11 mouse cellular contexts compared by ENCODE assay signal in the genomic region with DNA sequence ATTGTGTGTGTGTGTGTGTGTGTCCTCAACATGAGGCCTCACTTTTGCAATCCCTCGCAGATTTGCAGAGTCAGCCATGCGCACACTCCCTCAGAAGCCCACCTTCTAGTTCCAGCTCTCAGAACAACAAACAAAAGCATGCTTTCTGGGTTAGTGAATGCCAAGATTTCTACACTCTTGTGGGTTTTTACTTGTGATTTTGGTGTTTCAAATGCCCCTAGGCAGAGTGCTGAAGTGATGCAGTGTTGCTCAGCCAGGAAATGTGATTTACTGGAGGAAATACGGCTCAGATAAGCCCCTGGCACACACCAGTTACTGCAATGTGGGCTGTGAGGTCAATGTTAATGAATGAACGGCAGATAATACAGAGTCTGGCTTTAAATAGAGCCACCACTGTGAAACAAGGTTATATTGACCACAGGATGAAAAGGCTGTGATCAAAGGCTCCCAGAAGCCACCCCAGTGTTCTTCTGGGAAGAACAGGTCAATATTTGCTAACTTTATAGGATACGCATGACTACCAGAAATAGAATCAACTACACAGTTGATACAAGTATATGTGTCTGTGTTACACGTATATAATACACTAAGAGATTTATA. TPM values are rescaled to one million over a fixed set of nuclear protein-coding genes. Genes with fewer than 3 reads are reported as not detected.
DNase-seq lines count a peak whose midpoint lies in the region; ATAC-seq and TF ChIP-seq lines count a peak whose summit lies in the region.
"Had no signal": no experiment of that assay in that cellular context is flagged by ENCODE, and none has a peak within 500 bp of the region (broad histone marks: within the 10 kb centered on the region; RNA-seq: fewer than 3 reads in every experiment).

No protein-coding gene starts in this region.

- no peak overlapping the region for H3K9ac ChIP-seq in embryonic facial prominence, embryonic 11.5 days (replicated peaks; ENCODE audit: low read length)
- no peak overlapping the region for H3K9ac ChIP-seq in limb, embryonic 12.5 days (replicated peaks)
- no peak overlapping the region for H3K9ac ChIP-seq in liver, embryonic 12.5 days
- H3K9ac ChIP-seq in neural tube, embryonic 15.5 days (replicated peaks), result no peak overlapping the region
- H3K9ac ChIP-seq: hindbrain, embryonic 13.5 days had no signal

- H3K27me3 ChIP-seq in embryonic facial prominence, embryonic 11.5 days (ENCODE audit: control insufficient read depth, insufficient read depth, low read length), result no peaks in the 10 kb centered on the region
- H3K27me3 ChIP-seq in embryonic facial prominence, embryonic 10.5 days (replicated peaks; ENCODE audit: low read depth, poor library complexity, severe bottlenecking), result no peaks in the 10 kb centered on the region
- H3K27me3 ChIP-seq in limb, embryonic 12.5 days, result no peaks in the 10 kb centered on the region
- H3K27me3 ChIP-seq in limb, embryonic 10.5 days (ENCODE audit: low read depth, poor library complexity, severe bottlenecking), result no peaks in the 10 kb centered on the region
- no peaks in the 10 kb centered on the region for H3K27me3 ChIP-seq in Patski
- 0 out of 2 replicates have a peak, but pooled peaks cover 3% of the 10 kb centered on the region for H3K27me3 ChIP-seq in liver, embryonic 12.5 days (replicated peaks)
- H3K27me3 ChIP-seq in neural tube, embryonic 15.5 days (replicated peaks), result no peaks in the 10 kb centered on the region
- H3K27me3 ChIP-seq: hindbrain, embryonic 13.5 days had no signal

- DNase-seq in embryonic facial prominence, embryonic 11.5 days (ENCODE audit: low spot score), result peak; percentile 5
- DNase-seq in embryonic facial prominence, embryonic 10.5 days (ENCODE audit: low spot score), result no peak
- no peak for DNase-seq in limb, embryonic 10.5 days (ENCODE audit: low spot score)
- peak; percentile 82 for DNase-seq in Patski (ENCODE audit: low read depth, low spot score)
- DNase-seq in urinary bladder, adult 2 months (ENCODE audit: low spot score), result no peak
- DNase-seq: adrenal gland, postnatal 25 days; cerebellum, adult 2 months had no signal

- POLR2A ChIA-PET in Patski (lab: Charles Lee), result interaction anchor here (0.8 kb wide), 1 partner anchor 270 kb away, joined by 5 read pairs; no protein-coding TSS in a partner anchor

- CTCF ChIA-PET in Patski (lab: Charles Lee), result interaction anchor here (0.7 to 1.9 kb wide), 3 partner anchors 71 to 314 kb away, joined by 3 to 13 read pairs (median 3); a partner anchor contains a TSS

- no peak overlapping the region for H3K4me3 ChIP-seq in embryonic facial prominence, embryonic 11.5 days (ENCODE audit: low read depth, low read length)
- H3K4me3 ChIP-seq in embryonic facial prominence, embryonic 10.5 days, result no peak overlapping the region
- H3K4me3 ChIP-seq in limb, embryonic 12.5 days (replicated peaks), result no peak overlapping the region
- H3K4me3 ChIP-seq in limb, embryonic 10.5 days, result no peak overlapping the region
- H3K4me3 ChIP-seq in liver, embryonic 12.5 days, result no peak overlapping the region
- H3K4me3 ChIP-seq in neural tube, embryonic 15.5 days (replicated peaks), result no peak overlapping the region
- H3K4me3 ChIP-seq: hindbrain, embryonic 13.5 days had no signal

- H3K27ac ChIP-seq in embryonic facial prominence, embryonic 11.5 days (replicated peaks; ENCODE audit: low read depth, low read length), result no peak overlapping the region
- no peak overlapping the region for H3K27ac ChIP-seq in embryonic facial prominence, embryonic 10.5 days (replicated peaks)
- H3K27ac ChIP-seq in limb, embryonic 12.5 days, result peak overlapping the region; percentile 37; the same call in 1 of the 2 replicates
- H3K27ac ChIP-seq in limb, embryonic 10.5 days, result no peak overlapping the region
- H3K27ac ChIP-seq in liver, embryonic 12.5 days, result 0 out of 2 replicates have a peak overlapping the region, but pooled peaks have one; percentile 4
- H3K27ac ChIP-seq in neural tube, embryonic 15.5 days (replicated peaks), result no peak overlapping the region
- H3K27ac ChIP-seq: hindbrain, embryonic 13.5 days had no signal

- H3K36me3 ChIP-seq in embryonic facial prominence, embryonic 11.5 days (replicated peaks; ENCODE audit: control insufficient read depth, insufficient read depth, low read depth, low read length), result no peaks in the 10 kb centered on the region
- no peaks in the 10 kb centered on the region for H3K36me3 ChIP-seq in embryonic facial prominence, embryonic 10.5 days (replicated peaks)
- H3K36me3 ChIP-seq in limb, embryonic 12.5 days, result no peaks in the 10 kb centered on the region
- no peaks in the 10 kb centered on the region for H3K36me3 ChIP-seq in limb, embryonic 10.5 days
- 0 out of 2 replicates have a peak, but pooled peaks cover 5% of the 10 kb centered on the region for H3K36me3 ChIP-seq in liver, embryonic 12.5 days
- no peaks in the 10 kb centered on the region for H3K36me3 ChIP-seq in neural tube, embryonic 15.5 days
- H3K36me3 ChIP-seq: hindbrain, embryonic 13.5 days had no signal

- in situ Hi-C loops in Patski (cut with MboI; ENCODE audit: low pct_unique_long_range_greater_than_20kb), result loop anchor here (25.0 kb wide), 1 partner anchor 479 kb away; no protein-coding TSS in a partner anchor

- TF ChIP-seq CTCF in Patski (IDR thresholded peaks at IDR 0.05), result no peak

- 51% methylated on average over 6 of the region's 6 CpGs for WGBS in embryonic facial prominence, embryonic 11.5 days
- 63% methylated on average over 6 of the region's 6 CpGs for WGBS in embryonic facial prominence, embryonic 10.5 days
- 58% methylated on average over 6 of the region's 6 CpGs for WGBS in limb, embryonic 12.5 days
- 77% methylated on average over 6 of the region's 6 CpGs for WGBS in limb, embryonic 10.5 days
- WGBS in liver, embryonic 12.5 days (ENCODE audit: insufficient replicate concordance), result 43% methylated on average over 6 of the region's 6 CpGs
- 53% methylated on average over 6 of the region's 6 CpGs for WGBS in neural tube, embryonic 15.5 days

- no peaks in the 10 kb centered on the region; the same call in 1 of the 2 replicates for H3K4me1 ChIP-seq in embryonic facial prominence, embryonic 11.5 days (ENCODE audit: control insufficient read depth, insufficient read depth, low read length)
- H3K4me1 ChIP-seq in embryonic facial prominence, embryonic 10.5 days, result peaks cover 15% of the 10 kb centered on the region
- peaks cover 11% of the 10 kb centered on the region; the same call in 1 of the 2 replicates for H3K4me1 ChIP-seq in limb, embryonic 12.5 days (replicated peaks)
- H3K4me1 ChIP-seq in limb, embryonic 10.5 days, result peaks cover 14% of the 10 kb centered on the region
- peaks cover 46% of the 10 kb centered on the region for H3K4me1 ChIP-seq in liver, embryonic 12.5 days
- H3K4me1 ChIP-seq in neural tube, embryonic 15.5 days, result peaks cover 22% of the 10 kb centered on the region

- H3K4me2 ChIP-seq in embryonic facial prominence, embryonic 11.5 days (ENCODE audit: low read depth, low read length), result no peak overlapping the region
- H3K4me2 ChIP-seq in limb, embryonic 12.5 days, result no peak overlapping the region
- no peak overlapping the region for H3K4me2 ChIP-seq in liver, embryonic 12.5 days
- H3K4me2 ChIP-seq in neural tube, embryonic 15.5 days, result no peak overlapping the region
- H3K4me2 ChIP-seq: hindbrain, embryonic 13.5 days had no signal

- no peaks in the 10 kb centered on the region for H3K9me3 ChIP-seq in embryonic facial prominence, embryonic 11.5 days (replicated peaks; ENCODE audit: control insufficient read depth, low read length)
- no peaks in the 10 kb centered on the region for H3K9me3 ChIP-seq in embryonic facial prominence, embryonic 10.5 days
- H3K9me3 ChIP-seq in limb, embryonic 12.5 days, result no peaks in the 10 kb centered on the region
- no peaks in the 10 kb centered on the region for H3K9me3 ChIP-seq in limb, embryonic 10.5 days (replicated peaks)
- H3K9me3 ChIP-seq in liver, embryonic 12.5 days (replicated peaks), result no peaks in the 10 kb centered on the region
- no peaks in the 10 kb centered on the region for H3K9me3 ChIP-seq in neural tube, embryonic 15.5 days (replicated peaks)
- H3K9me3 ChIP-seq: hindbrain, embryonic 13.5 days had no signal

- no peak for ATAC-seq in embryonic facial prominence, embryonic 11.5 days (replicated peaks; ENCODE audit: insufficient number of reproducible peaks, low FRiP score, low TSS enrichment, low read depth)
- no peak for ATAC-seq in limb, embryonic 12.5 days (ENCODE audit: insufficient number of reproducible peaks, insufficient read depth, low FRiP score, low TSS enrichment, low read depth)
- ATAC-seq in Patski, result peak; percentile 75
- no peak for ATAC-seq in liver, embryonic 12.5 days
- ATAC-seq in neural tube, embryonic 15.5 days (ENCODE audit: low FRiP score), result no peak

RNA-seq across cellular contexts. Expression of a gene that starts 2.7 kb away (rescaled TPM):
- polyA plus RNA-seq in embryonic facial prominence, embryonic 11.5 days (2014; fragmentation: Nextera tagmentation; extraction: Ambion mirVana), result 29.4 and 30.3 TPM in 2 replicates
- polyA plus RNA-seq in embryonic facial prominence, embryonic 10.5 days (2016; fragmentation: Nextera tagmentation; extraction: Ambion mirVana), result 32.1 and 33.0 TPM in 2 replicates
- 27.6 and 30.2 TPM in 2 replicates for polyA plus RNA-seq in limb, embryonic 12.5 days (2016; fragmentation: Nextera tagmentation; extraction: Ambion mirVana)
- polyA plus RNA-seq in limb, embryonic 10.5 days (2016; fragmentation: Nextera tagmentation; extraction: Ambion mirVana), result 34.5 and 39.7 TPM in 2 replicates
- polyA plus RNA-seq in Patski (2021), result 16.0 TPM
- 19.7 and 20.7 TPM in 2 replicates for polyA plus RNA-seq in liver, embryonic 12.5 days (2016; fragmentation: Nextera tagmentation; extraction: Ambion mirVana)
- polyA plus RNA-seq in neural tube, embryonic 15.5 days (2015; fragmentation: Nextera tagmentation; extraction: Ambion mirVana), result 36.5 and 36.9 TPM in 2 replicates
- polyA plus RNA-seq in urinary bladder, adult 2 months (2012; rRNA removed), result 8.4 and 11.1 TPM in 2 replicates

RNA-seq across cellular contexts. Expression of a gene that starts 50.6 kb away (rescaled TPM):
- polyA plus RNA-seq in embryonic facial prominence, embryonic 11.5 days (2014; fragmentation: Nextera tagmentation; extraction: Ambion mirVana), result 0.31 and 0.38 TPM in 2 replicates
- polyA plus RNA-seq in embryonic facial prominence, embryonic 10.5 days (2016; fragmentation: Nextera tagmentation; extraction: Ambion mirVana), result 0.21 and 0.29 TPM in 2 replicates
- 0.14 TPM in 1 of 2 replicates, not detected in the other for polyA plus RNA-seq in limb, embryonic 12.5 days (2016; fragmentation: Nextera tagmentation; extraction: Ambion mirVana)
- polyA plus RNA-seq in limb, embryonic 10.5 days (2016; fragmentation: Nextera tagmentation; extraction: Ambion mirVana), result 0.13 and 0.21 TPM in 2 replicates
- polyA plus RNA-seq in Patski (2021), result 11.7 TPM
- 4.9 and 5.1 TPM in 2 replicates for polyA plus RNA-seq in liver, embryonic 12.5 days (2016; fragmentation: Nextera tagmentation; extraction: Ambion mirVana)
- polyA plus RNA-seq in neural tube, embryonic 15.5 days (2015; fragmentation: Nextera tagmentation; extraction: Ambion mirVana), result 0.37 and 2.4 TPM in 2 replicates
- polyA plus RNA-seq in urinary bladder, adult 2 months (2012; rRNA removed), result 0.07 and 0.17 TPM in 2 replicates

RNA-seq across cellular contexts. Expression of a gene that starts 59.9 kb away (rescaled TPM):
- polyA plus RNA-seq in embryonic facial prominence, embryonic 11.5 days (2014; fragmentation: Nextera tagmentation; extraction: Ambion mirVana), result 28.1 and 28.5 TPM in 2 replicates
- 27.5 and 30.7 TPM in 2 replicates for polyA plus RNA-seq in embryonic facial prominence, embryonic 10.5 days (2016; fragmentation: Nextera tagmentation; extraction: Ambion mirVana)
- 28.4 and 31.0 TPM in 2 replicates for polyA plus RNA-seq in limb, embryonic 12.5 days (2016; fragmentation: Nextera tagmentation; extraction: Ambion mirVana)
- polyA plus RNA-seq in limb, embryonic 10.5 days (2016; fragmentation: Nextera tagmentation; extraction: Ambion mirVana), result 30.7 and 33.0 TPM in 2 replicates
- polyA plus RNA-seq in Patski (2021), result 22.7 TPM
- 14.4 and 15.3 TPM in 2 replicates for polyA plus RNA-seq in liver, embryonic 12.5 days (2016; fragmentation: Nextera tagmentation; extraction: Ambion mirVana)
- 34.4 and 37.7 TPM in 2 replicates for polyA plus RNA-seq in neural tube, embryonic 15.5 days (2015; fragmentation: Nextera tagmentation; extraction: Ambion mirVana)
- polyA plus RNA-seq in urinary bladder, adult 2 months (2012; rRNA removed), result 22.5 and 24.3 TPM in 2 replicates

Comparison
In these comparisons a context has a peak if more than half of its experiments do, and no peak if none do; other contexts are left out.
1. DNase-seq: peak in embryonic facial prominence, embryonic 11.5 days (single experiment) and Patski (single experiment); none in embryonic facial prominence, embryonic 10.5 days (single experiment), limb, embryonic 10.5 days (single experiment) and urinary bladder, adult 2 months (single experiment).
2. H3K27ac ChIP-seq: peak in limb, embryonic 12.5 days (single experiment) and liver, embryonic 12.5 days (single experiment); none in embryonic facial prominence, embryonic 11.5 days (single experiment), embryonic facial prominence, embryonic 10.5 days (single experiment), limb, embryonic 10.5 days (single experiment) and neural tube, embryonic 15.5 days (single experiment).